Mouse (Mus musculus) lung, embryonic 15.5 days (tissue): ENCODE results near the gene Hist1h3f. TPM values are rescaled to one million over a fixed set of nuclear protein-coding genes. Genes with fewer than 3 reads are reported as not detected.

ENCODE experiments used
- ATAC-seq: fragments of 200-750 bp; cut with Nextera tagmentation; 2 replicates; pipeline ENCODE4 v1.8.0; 2017; ENCODE audit warnings: moderate number of reproducible peaks, borderline replicate concordance; ENCODE audit not compliant: low FRiP score, low TSS enrichment; ENCODE audit errors: extremely low read depth
- H3K27ac ChIP-seq: fragments of 300-500 bp; sonication (generic); 2 replicates; pipeline ENCODE4 v1.5.1; 2015; ENCODE audit warnings: moderate library complexity, mild to moderate bottlenecking, inconsistent platforms
- H3K27me3 ChIP-seq: fragments of 300-500 bp; sonication (generic); 2 replicates; pipeline ENCODE4 v1.6.1; 2015; ENCODE audit warnings: inconsistent platforms
- H3K36me3 ChIP-seq: fragments of 300-500 bp; sonication (generic); 2 replicates; pipeline ENCODE4 v1.6.1; 2015; ENCODE audit warnings: inconsistent platforms
- H3K4me1 ChIP-seq: fragments of 300-500 bp; sonication (generic); 2 replicates; pipeline ENCODE4 v1.6.1; 2015; ENCODE audit warnings: inconsistent platforms
- H3K4me2 ChIP-seq: fragments of 300-500 bp; sonication (generic); 2 replicates; pipeline ENCODE4 v1.6.1; 2015; ENCODE audit warnings: inconsistent platforms, mild to moderate bottlenecking, moderate library complexity
- H3K4me3 ChIP-seq: fragments of 300-500 bp; sonication (generic); 2 replicates; pipeline ENCODE4 v1.5.1; 2015; ENCODE audit warnings: mild to moderate bottlenecking, inconsistent platforms
- H3K9ac ChIP-seq: fragments of 300-500 bp; sonication (generic); 2 replicates; pipeline ENCODE4 v1.6.1; 2015; ENCODE audit warnings: inconsistent platforms
- H3K9me3 ChIP-seq: fragments of 300-500 bp; sonication (generic); 2 replicates; pipeline ENCODE4 v1.6.1; 2016; ENCODE audit warnings: inconsistent platforms
- WGBS: fragments of 180-500 bp; shearing (Covaris S2); methylation state at CpG from one replicate; pipeline ENCODE4 v1.1.7; 2015; 5-methylcytosine and 5-hydroxymethylcytosine counted together
- polyA plus RNA-seq: library from polyadenylated mRNA; unstranded; fragments of >200 nt; fragmentation: Nextera tagmentation; extraction: Ambion mirVana; gene quantifications from 2 replicates; pipeline ENCODE4 v1.2.1, GENCODE M21; 2015

Hist1h3f gene
- polyA plus RNA-seq, 1 experiment from 2014 or later: 0.75 TPM

- ATAC-seq: no peak
- Histone ChIP-seq H3K4me1 (peaks cover 26% of the 10 kb centered on the region), H3K9me3 (no peaks in the 10 kb centered on the region), H3K27me3 (no peaks in the 10 kb centered on the region), H3K4me2 (peak overlapping the region; percentile 58), H3K4me3 (peak overlapping the region; percentile 27), H3K36me3 (no peaks in the 10 kb centered on the region), H3K9ac (no peak overlapping the region), H3K27ac (no peak overlapping the region)
- 5% methylated on average over 13 of the region's 13 CpGs for WGBS
These were observed 37.5 kb upstream of the Hist1h3f start for GRCm38 (mm10) chr13:23506351-23506750.

GRCm38 (mm10) chr13:23506819-23507515, 36.9 kb upstream of the Hist1h3f start:
- Histone ChIP-seq H3K27ac (no peak overlapping the region), H3K9me3 (no peaks in the 10 kb centered on the region), H3K4me3 (no peak overlapping the region), H3K4me1 (peaks cover 20% of the 10 kb centered on the region), H3K36me3 (no peaks in the 10 kb centered on the region), H3K27me3 (no peaks in the 10 kb centered on the region), H3K4me2 (0 out of 2 replicates have a peak overlapping the region, but pooled peaks have one; percentile 58), H3K9ac (no peak overlapping the region)
- no peak for ATAC-seq
- 41% methylated on average over 14 of the region's 14 CpGs for WGBS

DNA sequence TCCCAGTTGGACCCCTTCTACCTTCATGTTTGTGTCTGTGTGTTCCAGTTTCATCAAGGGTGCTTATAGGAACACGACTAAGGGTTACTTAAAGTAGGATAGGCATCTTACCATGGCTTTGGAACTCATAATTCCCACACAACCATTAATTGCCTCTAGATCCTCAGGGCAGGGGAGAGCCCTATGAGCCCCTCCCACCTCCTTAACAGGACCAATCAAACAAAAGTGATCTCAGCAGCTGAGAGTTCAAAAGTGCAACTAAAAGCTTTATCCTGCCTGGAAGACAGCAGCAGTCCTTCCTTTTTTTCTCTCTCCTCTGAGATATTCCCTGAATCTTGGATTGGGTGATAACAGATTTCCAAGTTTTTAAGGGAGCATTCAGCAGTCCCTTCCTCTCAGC, 33.7 kb upstream of the Hist1h3f start:
- Histone ChIP-seq H3K36me3 (no peaks in the 10 kb centered on the region), H3K27me3 (no peaks in the 10 kb centered on the region), H3K9me3 (no peaks in the 10 kb centered on the region), H3K4me2 (no peak overlapping the region), H3K9ac (no peak overlapping the region), H3K4me1 (peaks cover 14% of the 10 kb centered on the region), H3K4me3 (no peak overlapping the region), H3K27ac (no peak overlapping the region)
- WGBS: 22% methylated on average over 1 of the region's 1 CpGs
- ATAC-seq: no peak

DNA sequence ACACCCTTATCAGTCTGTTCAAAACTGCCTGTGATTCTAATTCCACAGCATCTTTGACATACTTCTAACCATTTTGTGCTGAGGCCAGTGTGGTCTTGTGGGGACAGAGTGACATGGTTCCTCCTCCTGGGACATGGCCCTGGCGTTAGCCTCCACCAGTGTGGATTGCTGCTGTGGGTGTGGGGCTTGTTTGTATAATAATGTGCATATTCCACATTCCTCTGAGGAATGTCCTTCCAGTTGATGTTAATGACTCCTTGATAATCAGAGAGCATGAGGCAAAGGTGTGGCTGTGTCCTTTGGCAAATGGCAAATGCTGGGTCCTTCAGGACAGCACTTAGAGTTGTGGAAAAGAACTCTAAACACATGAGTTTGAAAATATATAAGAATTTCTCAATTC, 30.3 kb upstream of the Hist1h3f start:
- Histone ChIP-seq H3K4me3 (no peak overlapping the region), H3K27me3 (no peaks in the 10 kb centered on the region), H3K4me1 (peaks cover 8% of the 10 kb centered on the region), H3K9me3 (no peaks in the 10 kb centered on the region), H3K4me2 (no peak overlapping the region), H3K27ac (no peak overlapping the region), H3K36me3 (no peaks in the 10 kb centered on the region), H3K9ac (no peak overlapping the region)
- ATAC-seq: no peak
- WGBS: 77% methylated on average over 1 of the region's 1 CpGs

DNA sequence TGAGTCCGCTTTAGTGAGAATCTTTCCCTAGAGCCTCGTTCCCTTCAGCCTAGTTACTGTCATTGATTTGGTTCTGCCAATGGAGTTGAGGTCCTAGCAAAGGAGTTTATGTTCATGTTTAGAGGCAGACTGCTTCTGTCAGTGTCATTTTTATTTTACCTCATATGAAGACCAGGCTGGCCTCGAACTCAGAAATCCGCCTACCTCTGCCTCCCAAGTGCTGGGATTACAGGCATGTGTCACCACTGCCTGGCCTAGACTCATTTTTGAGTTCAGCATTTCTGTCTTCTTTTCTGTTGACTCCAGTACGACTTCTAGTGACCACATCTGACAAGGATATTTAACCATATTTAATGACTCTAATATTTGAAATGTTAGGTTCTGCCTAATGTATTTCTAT, 28.6 kb upstream of the Hist1h3f start:
- Histone ChIP-seq H3K27ac (no peak overlapping the region), H3K9ac (no peak overlapping the region), H3K4me1 (peaks cover 13% of the 10 kb centered on the region), H3K9me3 (no peaks in the 10 kb centered on the region), H3K36me3 (no peaks in the 10 kb centered on the region), H3K4me2 (no peak overlapping the region), H3K4me3 (no peak overlapping the region), H3K27me3 (no peaks in the 10 kb centered on the region)
- ATAC-seq: no peak
- 75% methylated on average over 5 of the region's 5 CpGs for WGBS

GRCm38 (mm10) chr13:23515826-23516620, 27.8 kb upstream of the Hist1h3f start:
- Histone ChIP-seq H3K4me1 (peaks cover 15% of the 10 kb centered on the region; the same call in 1 of the 2 replicates), H3K4me3 (peak overlapping the region; percentile 55), H3K36me3 (no peaks in the 10 kb centered on the region), H3K27ac (peak overlapping the region; percentile 26; the same call in 1 of the 2 replicates), H3K4me2 (peak overlapping the region; percentile 89), H3K9ac (peak overlapping the region; percentile 40; the same call in 1 of the 2 replicates), H3K27me3 (no peaks in the 10 kb centered on the region), H3K9me3 (no peaks in the 10 kb centered on the region)
- no peak for ATAC-seq
- 45% methylated on average over 15 of the region's 15 CpGs for WGBS

GRCm38 (mm10) chr13:23516822-23517602, 26.8 kb upstream of the Hist1h3f start:
- peak overlapping the region; percentile 36; the same call in 1 of the 2 replicates for H3K9ac ChIP-seq
- WGBS: under 1% methylated on average over 19 of the region's 19 CpGs

DNA sequence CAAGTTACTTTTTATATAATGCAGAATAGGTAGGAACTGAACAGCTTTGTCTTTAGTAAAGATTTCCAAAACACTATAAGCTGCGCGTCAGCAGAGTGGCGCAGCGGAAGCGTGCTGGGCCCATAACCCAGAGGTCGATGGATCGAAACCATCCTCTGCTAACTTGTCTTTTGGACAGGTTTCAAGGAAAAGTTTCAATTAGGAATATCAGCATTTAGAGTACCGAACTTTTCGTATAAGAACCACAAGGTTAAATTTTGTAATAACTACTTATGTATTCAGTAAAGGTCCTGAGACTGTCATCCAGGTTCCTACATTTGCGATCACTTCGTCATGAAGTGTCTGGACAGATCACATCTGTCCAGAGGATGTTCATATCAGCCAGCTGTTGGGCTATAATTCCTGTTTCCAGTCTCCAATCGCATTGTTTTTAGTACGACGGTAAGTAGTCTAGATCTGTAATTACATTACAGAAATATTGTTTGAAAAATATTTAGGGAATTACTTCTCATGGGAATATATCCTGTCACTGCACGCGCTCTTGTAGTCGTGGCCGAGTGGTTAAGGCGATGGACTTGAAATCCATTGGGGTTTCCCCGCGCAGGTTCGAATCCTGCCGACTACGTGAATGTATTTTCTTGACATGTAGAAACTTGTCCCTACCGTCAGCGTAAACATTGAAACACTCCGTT, 26.1 kb upstream of the Hist1h3f start:
- Histone ChIP-seq H3K4me1 (peaks cover 15% of the 10 kb centered on the region; the same call in 1 of the 2 replicates), H3K27ac (peak overlapping the region; percentile 81), H3K4me2 (peak overlapping the region; percentile 89), H3K36me3 (no peaks in the 10 kb centered on the region), H3K9ac (peak overlapping the region; percentile 36; the same call in 1 of the 2 replicates), H3K27me3 (no peaks in the 10 kb centered on the region), H3K9me3 (no peaks in the 10 kb centered on the region), H3K4me3 (peak overlapping the region; percentile 55)
- under 1% methylated on average over 27 of the region's 27 CpGs for WGBS
- peak; percentile 87 for ATAC-seq

More at GRCm38 (mm10) chr13:23516822-23517602, 26.8 kb upstream of the Hist1h3f start:
- Histone ChIP-seq H3K4me3 (peak overlapping the region; percentile 55), H3K27me3 (no peaks in the 10 kb centered on the region), H3K9me3 (no peaks in the 10 kb centered on the region), H3K4me2 (peak overlapping the region; percentile 89), H3K27ac (peak overlapping the region; percentile 81), H3K4me1 (peaks cover 15% of the 10 kb centered on the region; the same call in 1 of the 2 replicates), H3K36me3 (no peaks in the 10 kb centered on the region)
- peak; percentile 64; the same call in 1 of the 2 replicates for ATAC-seq

DNA sequence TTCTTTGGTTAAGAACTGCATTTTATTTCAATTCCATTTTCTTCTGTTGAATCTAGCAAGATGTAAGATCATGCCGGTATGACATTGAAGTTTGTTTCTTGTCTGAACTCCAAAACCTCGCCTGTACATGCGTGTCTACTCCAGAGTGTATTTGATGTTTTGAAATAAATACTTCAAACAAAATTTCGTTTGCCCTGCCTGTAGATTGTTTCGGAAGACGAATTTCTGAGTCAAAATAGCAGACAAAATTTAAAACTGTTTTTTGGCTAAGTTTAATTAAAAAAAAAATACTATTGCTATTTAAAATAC, 25.6 kb upstream of the Hist1h3f start:
- Histone ChIP-seq H3K9me3 (no peaks in the 10 kb centered on the region), H3K9ac (peak overlapping the region; percentile 24; the same call in 1 of the 2 replicates), H3K27me3 (no peaks in the 10 kb centered on the region), H3K36me3 (no peaks in the 10 kb centered on the region), H3K4me3 (peak overlapping the region; percentile 55), H3K4me2 (peak overlapping the region; percentile 89), H3K4me1 (peaks cover 15% of the 10 kb centered on the region; the same call in 1 of the 2 replicates), H3K27ac (no peak overlapping the region; the same call in 1 of the 2 replicates)
- no peak for ATAC-seq
- WGBS: under 1% methylated on average over 6 of the region's 6 CpGs

DNA sequence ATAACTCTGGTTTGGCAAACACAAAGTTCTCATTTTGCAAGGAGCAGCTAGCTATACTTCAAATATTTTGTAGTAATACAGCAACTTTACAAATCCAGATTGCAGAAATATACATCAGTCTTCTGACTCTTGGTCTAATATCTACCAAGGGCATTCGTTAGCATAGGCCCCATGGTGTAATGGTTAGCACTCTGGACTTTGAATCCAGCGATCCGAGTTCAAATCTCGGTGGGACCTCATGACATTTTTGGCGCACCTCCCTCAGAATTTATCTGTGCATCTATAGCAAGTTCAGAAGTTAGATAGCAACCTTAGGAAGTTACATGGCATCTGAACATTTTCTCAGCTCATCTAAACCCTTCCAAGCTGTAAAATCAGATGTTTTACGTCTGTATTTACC, 25.0 kb upstream of the Hist1h3f start:
- Histone ChIP-seq H3K4me1 (peaks cover 15% of the 10 kb centered on the region; the same call in 1 of the 2 replicates), H3K4me3 (peak overlapping the region; percentile 55), H3K27ac (peak overlapping the region; percentile 69), H3K4me2 (peak overlapping the region; percentile 89), H3K9ac (no peak overlapping the region), H3K36me3 (no peaks in the 10 kb centered on the region), H3K9me3 (no peaks in the 10 kb centered on the region), H3K27me3 (no peaks in the 10 kb centered on the region)
- 0% methylated on average over 6 of the region's 6 CpGs for WGBS
- ATAC-seq: peak; percentile 53; the same call in 1 of the 2 replicates

DNA sequence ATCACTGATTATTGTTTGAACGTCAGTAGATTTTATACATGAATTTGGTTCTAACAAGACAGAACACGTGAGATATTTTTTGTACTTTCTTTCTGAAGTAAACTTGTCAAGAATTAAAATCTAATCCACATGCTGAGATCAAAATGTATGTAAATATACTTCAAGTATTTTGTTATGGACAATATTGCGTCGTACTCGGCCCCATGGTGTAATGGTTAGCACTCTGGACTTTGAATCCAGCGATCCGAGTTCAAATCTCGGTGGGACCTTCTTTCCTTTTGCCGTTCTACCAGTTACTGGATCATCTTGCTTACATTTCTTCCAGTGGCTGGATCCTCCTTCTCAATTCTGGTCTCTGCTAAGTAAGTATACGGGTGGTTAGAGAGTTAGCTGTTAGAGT, 24.4 kb upstream of the Hist1h3f start:
- Histone ChIP-seq H3K27me3 (no peaks in the 10 kb centered on the region), H3K9ac (no peak overlapping the region), H3K4me2 (peak overlapping the region; percentile 89), H3K9me3 (no peaks in the 10 kb centered on the region), H3K4me1 (peaks cover 15% of the 10 kb centered on the region; the same call in 1 of the 2 replicates), H3K27ac (peak overlapping the region; percentile 69), H3K36me3 (no peaks in the 10 kb centered on the region), H3K4me3 (peak overlapping the region; percentile 55)
- ATAC-seq: peak; percentile 60; the same call in 1 of the 2 replicates
- WGBS: under 1% methylated on average over 10 of the region's 10 CpGs
